Mouse (Mus musculus): Measurements from ENCODE around the gene Gimap7.

Gimap7 gene

GRCm38 (mm10) chr6:48740501-48741169, 22.2 kb downstream of the Gimap7 start:
- DNase-seq (ENCODE audit: extremely low read depth, low read depth, low spot score), result no peak

DNA sequence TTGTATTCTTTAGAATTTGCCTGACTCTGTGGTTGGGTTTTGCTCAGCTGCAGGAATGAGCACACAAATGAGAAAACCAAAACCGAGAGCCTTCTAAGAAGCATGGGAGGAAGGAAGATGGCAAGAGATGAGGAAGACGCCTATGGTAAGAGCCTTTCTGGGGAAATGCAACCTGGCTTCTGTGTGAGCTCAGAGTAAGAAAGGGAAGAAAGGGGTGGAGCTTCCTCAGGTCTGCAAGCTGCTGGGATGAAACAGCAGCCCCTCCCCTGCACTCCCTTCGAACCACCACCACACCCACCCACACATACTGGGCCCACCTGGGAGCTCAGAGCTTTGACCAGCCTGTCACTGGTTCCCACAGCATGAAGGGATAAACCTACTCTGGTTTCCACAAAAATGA, 22.9 kb downstream of the Gimap7 start:
- no peak for DNase-seq (ENCODE audit: extremely low read depth, low read depth, low spot score)

GRCm38 (mm10) chr6:48741711-48742206, 23.3 kb downstream of the Gimap7 start:
- DNase-seq (ENCODE audit: extremely low read depth, low read depth, low spot score), result no peak

GRCm38 (mm10) chr6:48742422-48743351, 24.3 kb downstream of the Gimap7 start:
- DNase-seq (ENCODE audit: extremely low read depth, low read depth, low spot score), result no peak

- DNase-seq (ENCODE audit: extremely low read depth, low read depth, low spot score), result no peak
These were observed 27.1 kb downstream of the Gimap7 start for GRCm38 (mm10) chr6:48745490-48745889.

GRCm38 (mm10) chr6:48745959-48746889, 27.8 kb downstream of the Gimap7 start, which contains the start of gene Gimap5:
TSS of gene Gimap5 (plus strand) at chr6:48746197.
- DNase-seq (ENCODE audit: extremely low read depth, low read depth, low spot score), result no peak

GRCm38 (mm10) chr6:48747091-48747966, 28.9 kb downstream of the Gimap7 start:
- no peak for DNase-seq (ENCODE audit: extremely low read depth, low read depth, low spot score)

DNA sequence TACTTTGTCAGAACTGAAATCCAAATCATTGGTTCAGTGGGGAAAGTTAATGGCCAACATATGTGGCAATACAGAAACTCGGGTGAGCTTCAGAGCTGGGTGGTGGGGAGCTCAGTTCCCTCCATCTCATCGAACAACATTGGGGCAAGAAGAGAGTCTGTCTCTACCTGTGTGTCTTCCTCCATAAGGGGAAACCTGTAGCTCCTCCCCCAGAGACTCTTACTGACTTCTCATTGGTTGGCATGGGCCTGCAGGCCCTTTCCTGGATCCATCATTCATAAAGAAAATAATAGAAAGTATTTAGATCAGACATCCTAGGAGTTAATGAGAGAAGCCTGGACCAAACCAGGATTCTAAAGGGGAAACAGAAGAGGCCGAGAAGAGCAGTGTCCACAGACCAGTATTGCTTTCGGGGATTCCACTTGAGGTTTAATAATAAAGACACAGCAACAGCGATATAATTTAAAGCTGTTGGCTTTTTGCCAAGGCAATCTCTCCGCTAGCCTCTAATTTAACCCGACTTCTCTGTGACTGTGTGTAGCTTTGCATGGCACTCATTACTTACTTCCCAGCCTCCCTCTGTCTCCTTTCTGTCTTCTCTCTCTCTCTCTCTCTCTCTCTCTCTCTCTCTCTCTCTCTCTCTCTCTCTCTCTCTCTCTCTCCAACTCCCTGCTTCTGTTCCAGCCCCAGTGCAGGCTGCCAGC, 45.3 kb downstream of the Gimap7 start:
- no peak for DNase-seq (ENCODE audit: extremely low read depth, low read depth, low spot score)

- no peak for DNase-seq (ENCODE audit: extremely low read depth, low read depth, low spot score)
These were observed 46.1 kb downstream of the Gimap7 start for GRCm38 (mm10) chr6:48764496-48764895.

GRCm38 (mm10) chr6:48768178-48768869, 49.9 kb downstream of the Gimap7 start:
- DNase-seq (ENCODE audit: extremely low read depth, low read depth, low spot score), result no peak

- DNase-seq (ENCODE audit: extremely low read depth, low read depth, low spot score), result no peak
These were observed 50.5 kb downstream of the Gimap7 start for GRCm38 (mm10) chr6:48768933-48769332.

DNA sequence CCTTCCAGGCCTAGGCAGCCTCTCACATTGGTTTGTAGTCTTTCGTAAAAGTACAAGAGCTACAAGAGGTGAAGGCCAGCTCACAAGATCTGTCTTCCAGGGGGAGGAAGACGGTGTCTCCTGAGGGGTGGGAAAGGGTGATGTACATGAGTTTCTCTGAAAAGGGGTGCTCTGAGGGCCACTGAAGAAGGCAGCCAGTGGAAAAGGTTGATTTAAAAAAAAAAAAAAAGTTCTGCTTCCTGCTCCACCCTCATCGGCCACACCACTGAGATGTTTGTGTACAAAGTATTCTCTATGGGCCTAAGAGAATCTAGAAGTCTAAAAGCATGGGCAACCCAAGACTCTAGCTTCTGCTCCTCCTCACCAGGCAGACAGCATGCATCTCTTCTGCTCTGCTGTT, 52.3 kb downstream of the Gimap7 start, which contains the start of gene Gimap3:
Gene Gimap3, minus strand, starts transcription at position 156 of the 400 bp plus-strand sequence.
- DNase-seq (ENCODE audit: extremely low read depth, low read depth, low spot score), result no peak

DNA sequence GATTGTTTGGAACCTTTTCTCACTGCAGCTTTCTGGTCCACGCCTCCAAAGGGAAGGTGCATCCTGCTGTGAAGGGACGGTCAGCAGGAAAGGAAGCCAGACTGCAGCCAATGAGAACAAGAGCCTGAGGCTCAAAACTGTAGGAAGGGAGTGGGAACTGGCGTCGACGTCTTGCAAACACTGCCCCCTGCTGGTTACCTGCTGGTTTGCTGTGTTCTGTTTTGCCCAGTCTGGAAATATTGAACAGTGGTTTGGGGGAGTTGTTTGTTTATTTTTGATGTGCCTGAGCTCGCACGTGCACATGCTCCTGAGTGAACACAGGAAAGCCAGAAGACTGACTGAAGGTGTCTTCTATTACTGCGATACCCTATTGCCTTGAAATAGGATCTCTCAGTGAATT, 53.6 kb downstream of the Gimap7 start:
- DNase-seq (ENCODE audit: extremely low read depth, low read depth, low spot score), result no peak
